Mouse (Mus musculus) midbrain, embryonic 15.5 days (tissue): ENCODE results near the gene Cyyr1. TPM values are rescaled to one million over a fixed set of nuclear protein-coding genes. Genes with fewer than 3 reads are reported as not detected.
A peak's percentile ranks its signal among the peaks of the same experiment; 100 is the strongest.
"Not testable (repeated sequence)": the region's sequence is repeated elsewhere in the genome, so short reads cannot be mapped to it uniquely, and the experiment has no call there.

Experiments used
- ATAC-seq: fragments of 200-750 bp; cut with Nextera tagmentation; replicated peaks from 2 replicates; pipeline ENCODE4 v1.8.0; 2017; ENCODE audit warnings: moderate TSS enrichment
- H3K27ac ChIP-seq: fragments of 300-500 bp; sonication (generic); 2 replicates; pipeline ENCODE4 v1.5.1; 2015; ENCODE audit warnings: mild to moderate bottlenecking, inconsistent platforms
- H3K27me3 ChIP-seq: fragments of 300-500 bp; sonication (generic); replicated peaks from 2 replicates; pipeline ENCODE4 v1.6.1; 2015; ENCODE audit warnings: inconsistent platforms
- H3K36me3 ChIP-seq: fragments of 300-500 bp; sonication (generic); replicated peaks from 2 replicates; pipeline ENCODE4 v1.6.1; 2015; ENCODE audit warnings: inconsistent platforms
- H3K4me1 ChIP-seq: fragments of 300-500 bp; sonication (generic); 2 replicates; pipeline ENCODE4 v1.6.1; 2015; ENCODE audit warnings: inconsistent platforms
- H3K4me2 ChIP-seq: fragments of 300-500 bp; sonication (generic); 2 replicates; pipeline ENCODE4 v1.6.1; 2015; ENCODE audit warnings: inconsistent platforms, mild to moderate bottlenecking, moderate library complexity
- H3K4me3 ChIP-seq: fragments of 300-500 bp; sonication (generic); 2 replicates; pipeline ENCODE4 v1.5.1; 2015; ENCODE audit warnings: mild to moderate bottlenecking, inconsistent platforms
- H3K9ac ChIP-seq: fragments of 300-500 bp; sonication (generic); 2 replicates; pipeline ENCODE4 v1.6.1; 2015; ENCODE audit warnings: mild to moderate bottlenecking, inconsistent platforms
- H3K9me3 ChIP-seq: fragments of 300-500 bp; sonication (generic); 2 replicates; pipeline ENCODE4 v1.6.1; 2016; ENCODE audit warnings: inconsistent platforms
- WGBS: fragments of 180-500 bp; shearing (Covaris S2); methylation state at CpG from one replicate; pipeline ENCODE4 v1.1.7; 2015; ENCODE audit warnings: mixed read lengths; 5-methylcytosine and 5-hydroxymethylcytosine counted together
- polyA plus RNA-seq: library from polyadenylated mRNA; unstranded; fragments of >200 nt; fragmentation: Nextera tagmentation; extraction: Ambion mirVana; gene quantifications from 2 replicates; pipeline ENCODE4 v1.2.1, GENCODE M21; 2015

The Cyyr1 gene
- polyA plus RNA-seq: 2.4 and 2.7 TPM in 2 replicates

- not testable (repeated sequence) for ATAC-seq, H3K27me3 ChIP-seq, H3K4me1 ChIP-seq, H3K9me3 ChIP-seq, H3K36me3 ChIP-seq, H3K4me3 ChIP-seq, H3K27ac ChIP-seq, H3K9ac ChIP-seq, H3K4me2 ChIP-seq
- WGBS: 78% methylated on average over 12 of the region's 13 CpGs
Observed at GRCm38 (mm10) chr16:85553297-85553696, at the start of gene Cyyr1. Gene Cyyr1, minus strand, starts transcription at chr16:85553397.

GRCm38 (mm10) chr16:85588844-85589243 is 35.6 kb upstream of the Cyyr1 start:
- no peak overlapping the region for H3K4me3 ChIP-seq
- H3K36me3 ChIP-seq: no peaks in the 10 kb centered on the region
- peak overlapping the region; percentile 8; the same call in 1 of the 2 replicates for H3K27ac ChIP-seq
- no peaks in the 10 kb centered on the region for H3K27me3 ChIP-seq
- 0 out of 2 replicates have a peak, but pooled peaks cover 4% of the 10 kb centered on the region for H3K4me1 ChIP-seq
- no peaks in the 10 kb centered on the region for H3K9me3 ChIP-seq
- WGBS: 48% methylated on average over 7 of the region's 7 CpGs
- no peak overlapping the region for H3K9ac ChIP-seq
- peak; percentile 79; the same call in 1 of the 2 replicates for ATAC-seq
- H3K4me2 ChIP-seq: no peak overlapping the region

DNA sequence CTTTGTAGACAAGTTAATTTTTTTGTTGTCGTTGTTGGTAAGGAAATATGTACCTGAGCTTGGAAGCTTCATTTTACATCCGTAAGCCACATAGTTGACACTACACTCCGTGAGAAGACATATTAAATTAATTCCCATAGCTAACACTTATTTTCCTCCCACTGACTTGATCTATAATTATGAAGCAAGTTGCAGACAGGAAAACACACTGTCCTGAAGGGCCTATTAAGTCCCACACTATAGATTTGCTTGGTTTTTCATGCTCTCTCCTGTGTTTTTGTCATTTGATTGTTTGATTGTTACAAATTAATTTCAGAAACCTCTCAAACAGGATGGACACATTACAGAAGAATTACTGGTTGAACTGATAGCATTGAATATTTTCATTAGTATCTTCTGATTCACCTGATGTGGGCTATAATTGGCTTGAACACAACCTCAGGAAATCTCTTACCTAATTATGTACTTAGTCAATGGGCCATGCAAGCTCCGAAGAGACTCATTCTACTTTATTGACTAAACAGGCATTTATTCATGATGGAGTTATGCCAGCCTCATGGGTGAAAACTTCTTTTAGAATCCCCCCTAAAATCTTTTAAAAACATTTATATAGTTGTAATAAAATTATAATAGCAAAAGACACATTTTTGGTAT is 34.5 kb upstream of the Cyyr1 start:
- no peak overlapping the region for H3K9ac ChIP-seq
- ATAC-seq: no peak
- no peak overlapping the region for H3K4me3 ChIP-seq
- H3K27me3 ChIP-seq: no peaks in the 10 kb centered on the region
- H3K4me1 ChIP-seq: 0 out of 2 replicates have a peak, but pooled peaks cover 4% of the 10 kb centered on the region
- H3K27ac ChIP-seq: no peak overlapping the region
- 88% methylated on average over 4 of the region's 4 CpGs for WGBS
- no peaks in the 10 kb centered on the region for H3K36me3 ChIP-seq
- H3K4me2 ChIP-seq: no peak overlapping the region
- H3K9me3 ChIP-seq: no peaks in the 10 kb centered on the region

DNA sequence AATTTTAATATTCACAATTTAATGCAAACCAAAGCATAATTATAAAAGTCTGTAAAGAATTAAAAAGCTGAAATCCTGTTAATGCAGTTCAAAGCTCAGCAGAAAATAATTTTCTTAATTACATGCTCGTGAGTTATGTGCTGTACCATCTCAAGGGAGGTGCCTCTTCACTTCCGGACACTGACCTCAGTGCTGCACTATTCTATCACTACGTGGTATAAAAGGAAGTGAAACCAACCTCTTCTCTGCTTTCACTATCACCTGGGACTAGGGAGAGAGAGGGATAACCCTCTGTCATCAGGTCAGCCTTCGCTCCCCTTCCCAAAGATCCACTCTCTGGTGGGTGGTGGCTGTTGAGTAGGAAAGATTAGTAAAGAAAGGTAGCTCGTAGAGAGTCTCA is 13.3 kb upstream of the Cyyr1 start:
- WGBS: 91% methylated on average over 5 of the region's 5 CpGs
- Histone ChIP-seq H3K27me3 (no peaks in the 10 kb centered on the region), H3K27ac (no peak overlapping the region), H3K4me3 (no peak overlapping the region), H3K4me1 (no peaks in the 10 kb centered on the region), H3K9me3 (no peaks in the 10 kb centered on the region), H3K4me2 (no peak overlapping the region), H3K36me3 (no peaks in the 10 kb centered on the region), H3K9ac (no peak overlapping the region)
- ATAC-seq: no peak

DNA sequence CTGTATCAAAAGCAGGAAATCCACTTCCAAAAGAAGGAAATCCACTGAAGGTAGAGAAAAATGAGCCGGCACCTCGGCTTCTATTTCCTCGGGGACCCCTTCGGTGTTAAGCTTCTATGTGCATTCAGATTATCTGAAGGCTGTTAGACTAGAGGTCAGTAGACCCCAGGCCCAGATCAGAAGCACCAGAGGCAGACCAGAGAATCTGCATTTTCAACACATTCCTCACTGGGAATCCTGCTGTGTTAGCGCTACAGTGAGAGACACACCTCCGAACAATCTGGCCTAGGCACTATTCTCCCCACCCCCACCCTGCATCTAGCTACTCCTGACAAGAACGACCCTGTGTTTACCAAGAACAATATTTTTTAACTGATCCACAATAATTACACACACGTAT is 641 bp upstream of the Cyyr1 start:
- H3K4me1 ChIP-seq: peaks cover 6% of the 10 kb centered on the region
- H3K36me3 ChIP-seq: no peaks in the 10 kb centered on the region
- 48% methylated on average over 8 of the region's 8 CpGs for WGBS
- H3K4me3 ChIP-seq: no peak overlapping the region
- no peaks in the 10 kb centered on the region for H3K9me3 ChIP-seq
- no peak overlapping the region for H3K4me2 ChIP-seq
- no peak for ATAC-seq
- H3K9ac ChIP-seq: no peak overlapping the region
- H3K27ac ChIP-seq: no peak overlapping the region
- H3K27me3 ChIP-seq: no peaks in the 10 kb centered on the region

DNA sequence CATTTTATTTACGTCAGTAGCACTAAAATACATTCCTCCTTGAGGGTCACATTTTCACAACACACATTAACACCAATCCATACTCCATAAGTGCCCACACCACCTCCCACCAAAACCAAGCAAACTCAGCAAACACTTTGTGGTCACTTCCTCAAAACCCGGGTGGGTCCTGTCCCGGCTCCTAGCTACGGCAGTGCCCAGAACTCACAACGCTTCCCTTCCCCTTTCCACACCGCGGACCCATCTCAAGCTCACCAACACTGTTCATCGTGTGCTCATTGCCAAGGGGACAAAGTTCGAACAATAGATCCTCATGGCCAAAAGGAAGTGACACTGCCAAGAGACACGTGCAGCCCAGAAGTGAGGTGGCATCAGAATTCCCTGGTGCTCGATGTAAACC is 1.2 kb downstream of the Cyyr1 start:
- not testable (repeated sequence) for ATAC-seq, H3K27me3 ChIP-seq, H3K9me3 ChIP-seq, H3K27ac ChIP-seq, H3K4me1 ChIP-seq, H3K4me2 ChIP-seq, H3K4me3 ChIP-seq, H3K9ac ChIP-seq, H3K36me3 ChIP-seq
- WGBS: 96% methylated on average over 1 of the region's 11 CpGs

DNA sequence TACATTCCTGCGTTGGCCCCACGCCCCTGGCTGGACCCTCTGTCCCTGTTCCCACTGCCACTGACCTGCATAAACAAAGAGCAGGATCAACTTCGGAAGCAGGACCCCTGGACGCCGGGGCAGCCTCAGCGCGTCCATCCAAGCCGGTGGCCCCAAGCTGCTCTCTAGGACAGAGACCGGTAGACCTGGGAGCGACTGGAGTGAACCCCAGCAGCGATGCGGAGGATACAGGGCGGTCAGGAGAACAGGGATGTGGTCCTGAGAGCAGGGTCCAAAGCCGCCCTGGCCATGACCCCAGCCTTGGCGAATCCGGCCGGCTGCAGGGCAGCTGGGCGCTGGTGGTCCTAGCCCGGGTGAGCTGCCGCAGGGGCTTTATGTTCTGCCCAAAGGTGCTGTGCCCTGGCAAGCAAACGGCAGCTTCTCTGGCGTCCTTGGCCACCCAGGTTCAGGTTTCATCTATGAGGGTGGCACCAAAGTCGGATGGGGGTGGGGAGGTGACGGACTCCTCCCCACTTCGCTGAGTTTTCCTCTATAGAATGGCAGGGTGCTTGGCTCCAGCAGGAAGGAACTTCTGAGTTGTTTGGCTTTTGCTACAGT is 3.1 kb downstream of the Cyyr1 start:
- Histone ChIP-seq H3K9me3 (no peaks in the 10 kb centered on the region), H3K9ac (peak overlapping the region; percentile 33; the same call in 1 of the 2 replicates), H3K36me3 (no peaks in the 10 kb centered on the region), H3K4me1 (peaks cover 6% of the 10 kb centered on the region), H3K27me3 (no peaks in the 10 kb centered on the region), H3K27ac (no peak overlapping the region), H3K4me3 (peak overlapping the region; percentile 34), H3K4me2 (peak overlapping the region; percentile 53)
- peak; percentile 65 for ATAC-seq
- WGBS: 2% methylated on average over 25 of the region's 25 CpGs

- WGBS: 72% methylated on average over 6 of the region's 6 CpGs
- no peak overlapping the region for H3K9ac ChIP-seq
- H3K4me2 ChIP-seq: no peak overlapping the region
- H3K4me1 ChIP-seq: peaks cover 6% of the 10 kb centered on the region
- H3K9me3 ChIP-seq: no peaks in the 10 kb centered on the region
- H3K4me3 ChIP-seq: no peak overlapping the region
- H3K36me3 ChIP-seq: no peaks in the 10 kb centered on the region
- ATAC-seq: no peak
- H3K27me3 ChIP-seq: no peaks in the 10 kb centered on the region
- H3K27ac ChIP-seq: no peak overlapping the region
Observed at GRCm38 (mm10) chr16:85546519-85546918, 6.7 kb downstream of the Cyyr1 start.

- 85% methylated on average over 4 of the region's 4 CpGs for WGBS
- Histone ChIP-seq H3K9ac (no peak overlapping the region), H3K4me1 (no peaks in the 10 kb centered on the region), H3K4me2 (no peak overlapping the region), H3K27me3 (no peaks in the 10 kb centered on the region), H3K9me3 (no peaks in the 10 kb centered on the region), H3K4me3 (no peak overlapping the region), H3K27ac (no peak overlapping the region), H3K36me3 (no peaks in the 10 kb centered on the region)
- ATAC-seq: no peak
Observed at GRCm38 (mm10) chr16:85541676-85542273, 11.4 kb downstream of the Cyyr1 start.

DNA sequence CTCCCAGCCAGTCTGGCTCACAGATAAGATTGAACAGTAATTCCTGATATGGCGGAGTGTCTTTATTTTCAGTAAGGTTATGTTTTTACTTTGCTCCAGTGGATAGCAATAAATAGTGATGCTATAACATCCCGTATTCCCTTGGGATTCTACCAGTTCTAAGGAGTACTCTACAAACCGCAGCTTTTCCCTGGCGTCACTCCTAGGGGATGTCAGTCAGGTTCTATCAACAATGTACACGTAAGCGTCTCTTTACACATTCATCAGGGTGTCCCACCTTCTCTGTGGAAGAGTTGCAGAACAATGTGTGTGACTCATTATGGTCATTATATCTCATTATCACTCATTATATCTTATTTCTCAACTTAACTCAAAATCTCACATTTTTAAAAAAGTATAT is 12.2 kb downstream of the Cyyr1 start:
- whole genome bisulfite sequencing: 93% methylated on average over 6 of the region's 6 CpGs
- Histone ChIP-seq H3K4me3 (no peak overlapping the region), H3K36me3 (no peaks in the 10 kb centered on the region), H3K9ac (no peak overlapping the region), H3K27ac (no peak overlapping the region), H3K9me3 (no peaks in the 10 kb centered on the region), H3K27me3 (no peaks in the 10 kb centered on the region), H3K4me2 (no peak overlapping the region), H3K4me1 (no peaks in the 10 kb centered on the region)
- ATAC-seq: no peak

GRCm38 (mm10) chr16:85538367-85538766 is 14.8 kb downstream of the Cyyr1 start:
- Histone ChIP-seq H3K9ac (no peak overlapping the region), H3K27me3 (no peaks in the 10 kb centered on the region), H3K4me3 (no peak overlapping the region), H3K36me3 (no peaks in the 10 kb centered on the region), H3K27ac (no peak overlapping the region), H3K9me3 (no peaks in the 10 kb centered on the region), H3K4me1 (no peaks in the 10 kb centered on the region), H3K4me2 (no peak overlapping the region)
- no peak for ATAC-seq
- WGBS: 79% methylated on average over 5 of the region's 5 CpGs

DNA sequence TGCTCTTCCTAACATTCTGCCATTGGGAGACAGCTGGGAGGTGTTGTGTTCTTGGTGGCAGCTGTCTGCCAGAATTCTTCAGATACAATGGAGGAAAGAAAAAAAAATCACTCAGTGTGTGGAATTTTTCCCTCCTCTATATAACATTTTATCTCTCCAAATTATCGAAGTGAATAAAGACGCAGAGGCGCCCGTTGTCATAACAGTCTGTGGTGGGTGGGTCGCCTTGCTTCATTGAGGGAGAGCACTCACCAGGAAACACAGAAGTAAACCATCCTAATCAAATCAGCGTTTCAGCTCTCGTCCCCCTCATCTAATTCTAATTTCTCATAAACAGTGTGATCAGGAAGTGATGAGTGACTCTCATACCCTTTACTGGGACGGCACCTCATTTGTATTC is 17.1 kb downstream of the Cyyr1 start:
- Histone ChIP-seq H3K9ac (no peak overlapping the region), H3K27me3 (no peaks in the 10 kb centered on the region), H3K4me3 (no peak overlapping the region), H3K4me1 (no peaks in the 10 kb centered on the region), H3K4me2 (no peak overlapping the region), H3K36me3 (no peaks in the 10 kb centered on the region), H3K27ac (no peak overlapping the region), H3K9me3 (no peaks in the 10 kb centered on the region)
- 86% methylated on average over 8 of the region's 8 CpGs for WGBS
- no peak for ATAC-seq
